Mouse (Mus musculus): ENCODE results near the gene Fcer1g.

DNA sequence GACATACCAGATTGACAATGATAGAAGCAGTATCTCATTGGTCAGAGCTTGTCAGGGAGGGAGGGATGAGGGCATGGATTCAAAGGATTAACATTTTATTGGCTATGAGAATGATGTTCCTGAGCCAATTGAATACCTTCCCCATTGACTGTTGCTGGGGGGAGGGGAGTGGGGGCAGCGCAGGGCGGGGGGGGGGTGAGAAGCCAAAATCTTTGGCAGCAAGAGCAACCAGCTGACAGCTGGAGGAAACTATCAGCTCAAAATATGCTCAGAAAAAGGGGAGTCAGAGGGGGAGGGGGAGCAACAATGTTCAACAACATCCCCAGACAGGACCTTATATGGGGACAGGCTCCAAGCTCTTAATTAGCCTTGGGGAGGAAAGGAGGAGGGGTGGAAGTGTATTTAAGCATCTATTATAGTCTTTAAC, 29.0 kb upstream of the Fcer1g start:
- TF ChIP-seq CTCF (IDR thresholded peaks at IDR 0.05; ENCODE audit: borderline replicate concordance, control insufficient read depth, extremely low read depth, insufficient read depth, low read length, poor library complexity) (no peak), POLR2A (IDR thresholded peaks at IDR 0.05; ENCODE audit: control insufficient read depth, extremely low read depth, insufficient read depth, low read length, poor library complexity) (no peak)

All from thymus, adult 2 months (tissue).